In the genomic region with DNA sequence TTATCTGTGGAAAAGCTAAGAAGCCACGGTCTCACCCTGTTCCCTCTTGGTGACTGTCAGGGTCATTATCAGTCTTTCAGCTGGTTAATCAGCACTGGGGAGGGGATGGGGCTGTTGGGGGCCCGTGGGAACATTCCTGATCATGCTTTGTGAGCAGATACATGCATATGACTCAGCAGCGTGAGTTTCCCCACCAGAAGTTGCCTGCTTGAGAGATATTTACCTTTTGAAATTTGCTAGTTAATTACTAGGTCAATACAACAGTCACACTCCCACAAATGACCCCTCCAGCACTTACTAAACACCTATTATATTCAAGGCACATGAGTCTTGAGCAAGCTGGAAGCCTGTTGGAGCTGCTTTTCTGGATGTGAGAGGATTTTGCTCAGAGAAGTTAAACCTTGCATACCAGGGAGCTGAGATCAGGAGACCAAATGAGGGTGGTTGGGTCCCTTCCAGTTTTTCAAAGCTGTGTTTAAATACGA, we compare ENCODE assay signal across 10 mouse cellular contexts. TPM values are rescaled to one million over a fixed set of nuclear protein-coding genes. Genes with fewer than 3 reads are reported as not detected.
DNase-seq lines count a peak whose midpoint lies in the region; ATAC-seq and TF ChIP-seq lines count a peak whose summit lies in the region.
"Had no signal": no experiment of that assay in that cellular context is flagged by ENCODE, and none has a peak within 500 bp of the region (broad histone marks: within the 10 kb centered on the region; RNA-seq: fewer than 3 reads in every experiment).

No protein-coding gene starts in this region.

- H3K27ac ChIP-seq in gastrocnemius, adult 2 months = peak overlapping the region; percentile 94
- peak overlapping the region; percentile 73 for H3K27ac ChIP-seq in liver, embryonic 11.5 days (ENCODE audit: low read depth, low read length)
- H3K27ac ChIP-seq: limb, embryonic 13.5 days had no signal

- no peak for DNase-seq in gastrocnemius, adult 2 months
- DNase-seq in gastrocnemius, postnatal 36 days = no peak
- DNase-seq in 416B (ENCODE audit: low read depth) = peak; percentile 38
- peak; percentile 84 for DNase-seq in fat pad, adult 2 months (ENCODE audit: extremely low read depth, low read depth, low spot score)
- DNase-seq in liver, embryonic 11.5 days (ENCODE audit: low spot score) = no peak
- DNase-seq in right cerebral cortex, postnatal 4 days = no peak
- no peak for DNase-seq in urinary bladder, adult 18-20 months (ENCODE audit: low spot score in 2 of 2)
- DNase-seq in cerebellum, postnatal 25 days = no peak
- DNase-seq: cerebellum, adult 8-10 months had no signal

- TF ChIP-seq CTCF in gastrocnemius, adult 2 months (IDR thresholded peaks at IDR 0.05) = no peak

- H3K4me3 ChIP-seq in gastrocnemius, adult 2 months = peak overlapping the region; percentile 34
- no peak overlapping the region for H3K4me3 ChIP-seq in liver, embryonic 11.5 days (ENCODE audit: low read depth, low read length)
- H3K4me3 ChIP-seq: limb, embryonic 13.5 days had no signal

- WGBS in liver, embryonic 11.5 days = 23% methylated on average over 4 of the region's 4 CpGs

- H3K36me3 ChIP-seq in liver, embryonic 11.5 days (ENCODE audit: control insufficient read depth, insufficient read depth, low read length) = no peaks in the 10 kb centered on the region
- H3K36me3 ChIP-seq: limb, embryonic 13.5 days had no signal

- intact Hi-C loops in gastrocnemius, adult 2 months (cut with DNase I) = no loop called here
- intact Hi-C loops in gastrocnemius, postnatal 36 days (cut with DNase I) = no loop called here

- H3K4me2 ChIP-seq in liver, embryonic 11.5 days = peak overlapping the region; percentile 44
- H3K4me2 ChIP-seq: limb, embryonic 13.5 days had no signal

- H3K9me3 ChIP-seq in liver, embryonic 11.5 days (ENCODE audit: control insufficient read depth, low read length) = no peaks in the 10 kb centered on the region
- H3K9me3 ChIP-seq: limb, embryonic 13.5 days had no signal

- peak; percentile 87 for ATAC-seq in liver, embryonic 11.5 days (replicated peaks; ENCODE audit: low FRiP score)

- H3K4me1 ChIP-seq in liver, embryonic 11.5 days (replicated peaks; ENCODE audit: control insufficient read depth, insufficient read depth, low read length) = peaks cover 18% of the 10 kb centered on the region

- H3K9ac ChIP-seq in liver, embryonic 11.5 days (ENCODE audit: low read depth, low read length) = 0 out of 2 replicates have a peak overlapping the region, but pooled peaks have one; percentile 16
- H3K9ac ChIP-seq: limb, embryonic 13.5 days had no signal

- H3K27me3 ChIP-seq in liver, embryonic 11.5 days (replicated peaks; ENCODE audit: control insufficient read depth, insufficient read depth, low read length) = no peaks in the 10 kb centered on the region
- H3K27me3 ChIP-seq: limb, embryonic 13.5 days had no signal

RNA-seq across cellular contexts. Expression of a gene that starts 11.5 kb away (rescaled TPM):
- total RNA-seq in gastrocnemius, adult 2 months (2021) = 10 to 100 TPM; 21.6 to 25.0 TPM
- total RNA-seq in gastrocnemius, postnatal 36 days (2021) = 10 to 100 TPM; 18.3 to 23.0 TPM
- 9.8 and 10.0 TPM in 2 replicates for polyA plus RNA-seq in liver, embryonic 11.5 days (2014; fragmentation: Nextera tagmentation; extraction: Ambion mirVana)

RNA-seq across cellular contexts. Expression of a gene that starts 55.7 kb away (rescaled TPM):
- total RNA-seq in gastrocnemius, adult 2 months (2021) = 10 to 100 TPM; 65.5 to 73.3 TPM
- total RNA-seq in gastrocnemius, postnatal 36 days (2021) = 10 to 100 TPM; 55.9 to 65.6 TPM
- 106 and 107 TPM in 2 replicates for polyA plus RNA-seq in liver, embryonic 11.5 days (2014; fragmentation: Nextera tagmentation; extraction: Ambion mirVana)

Comparison
In these comparisons a context has a peak if more than half of its experiments do, and no peak if none do; other contexts are left out.
1. DNase-seq: peak in 416B (single experiment) and fat pad, adult 2 months (single experiment); none in gastrocnemius, adult 2 months (single experiment), gastrocnemius, postnatal 36 days (0 of 2), liver, embryonic 11.5 days (single experiment), right cerebral cortex, postnatal 4 days (single experiment), urinary bladder, adult 18-20 months (0 of 2) and cerebellum, postnatal 25 days (0 of 2).